Mouse (Mus musculus) cerebellum, adult 2 months (tissue): ENCODE results near the gene Kctd13.

ENCODE experiments used
- CTCF ChIP-seq: fragments of 200-500 bp; IDR thresholded peaks from 2 replicates; pipeline ENCODE4 v1.5.1; 2011; ENCODE audit warnings: low read depth, mild to moderate bottlenecking, control low read depth, low read length, moderate library complexity, borderline replicate concordance; ENCODE audit not compliant: insufficient read depth
- POLR2A ChIP-seq: fragments of 200-500 bp; IDR thresholded peaks from 2 replicates; pipeline ENCODE4 v1.6.1; 2011; ENCODE audit warnings: low read length, control low read depth, borderline replicate concordance; ENCODE audit not compliant: insufficient read depth

GRCm38 (mm10) chr7:126941801-126942200 lies 13.1 kb downstream of the Kctd13 start:
- no peak for TF ChIP-seq POLR2A
- TF ChIP-seq CTCF, result no peak
